9 mouse cellular contexts compared by ENCODE assay signal in genomic region chr4:97647700-97648435, GRCm38 (mm10).
DNase-seq lines count a peak whose midpoint lies in the region; ATAC-seq and TF ChIP-seq lines count a peak whose summit lies in the region.
"Had no signal": no experiment of that assay in that cellular context is flagged by ENCODE, and none has a peak within 500 bp of the region (broad histone marks: within the 10 kb centered on the region; RNA-seq: fewer than 3 reads in every experiment).

No protein-coding gene starts in this region.

- peaks cover 14% of the 10 kb centered on the region for H3K4me1 ChIP-seq in heart, embryonic 12.5 days (replicated peaks)
- peaks cover 14% of the 10 kb centered on the region for H3K4me1 ChIP-seq in cerebellum, adult 2 months (ENCODE audit: control insufficient read depth, insufficient read depth, low read length)
- peaks cover 12% of the 10 kb centered on the region for H3K4me1 ChIP-seq in stomach, embryonic 16.5 days (ENCODE audit: control insufficient read depth, insufficient read depth, low read length)

- TF ChIP-seq POLR2A in cerebellum, adult 2 months (IDR thresholded peaks at IDR 0.05; ENCODE audit: borderline replicate concordance, insufficient read depth, low read length) = no peak

- H3K9ac ChIP-seq in heart, embryonic 12.5 days = no peak overlapping the region
- H3K9ac ChIP-seq in stomach, embryonic 16.5 days (ENCODE audit: low read length) = no peak overlapping the region
- H3K9ac ChIP-seq: limb, embryonic 15.5 days had no signal

- peak; percentile 93 for DNase-seq in heart, adult 11 months
- DNase-seq in cerebellum, adult 2 months = peak; percentile 86 to 91
- DNase-seq in frontal cortex, postnatal 36 days (ENCODE audit: low spot score in 2 of 2) = peak; percentile 17 to 34
- DNase-seq in left cerebral cortex, postnatal 14 days (ENCODE audit: low spot score in 2 of 2) = peak; percentile 32 to 36
- DNase-seq in spleen, adult 18-20 months = no peak

- no peaks in the 10 kb centered on the region for H3K27me3 ChIP-seq in heart, embryonic 12.5 days (replicated peaks)
- no peaks in the 10 kb centered on the region for H3K27me3 ChIP-seq in cerebellum, adult 2 months (ENCODE audit: control insufficient read depth, insufficient read depth, low read length)
- no peaks in the 10 kb centered on the region for H3K27me3 ChIP-seq in stomach, embryonic 16.5 days (ENCODE audit: control insufficient read depth, insufficient read depth, low read length)
- H3K27me3 ChIP-seq: limb, embryonic 15.5 days had no signal

- 78% methylated on average over 15 of the region's 15 CpGs for WGBS in heart, embryonic 12.5 days
- WGBS in cerebellum, adult 2 months = 17% methylated on average over 15 of the region's 15 CpGs
- 56% methylated on average over 15 of the region's 15 CpGs for WGBS in stomach, embryonic 16.5 days

- no peaks in the 10 kb centered on the region for H3K36me3 ChIP-seq in heart, embryonic 12.5 days
- no peaks in the 10 kb centered on the region for H3K36me3 ChIP-seq in stomach, embryonic 16.5 days (ENCODE audit: control insufficient read depth, insufficient read depth, low read length)
- H3K36me3 ChIP-seq: limb, embryonic 15.5 days had no signal

- no peak for ATAC-seq in heart, embryonic 12.5 days (ENCODE audit: insufficient number of reproducible peaks, low FRiP score)
- ATAC-seq in stomach, embryonic 16.5 days (ENCODE audit: insufficient read depth, low FRiP score) = peak; percentile 29; the same call in 1 of the 2 replicates
- no peak for ATAC-seq in activated CD4-positive, CD25-positive, alpha-beta regulatory T cell, adult 4 months

- H3K27ac ChIP-seq in heart, embryonic 12.5 days (ENCODE audit: poor library complexity, severe bottlenecking) = no peak overlapping the region
- H3K27ac ChIP-seq in cerebellum, adult 2 months (ENCODE audit: insufficient read depth, low read length) = peak overlapping the region; percentile 8
- no peak overlapping the region for H3K27ac ChIP-seq in stomach, embryonic 16.5 days (ENCODE audit: low read length)
- H3K27ac ChIP-seq: limb, embryonic 15.5 days had no signal

- no peak overlapping the region for H3K4me2 ChIP-seq in heart, embryonic 12.5 days
- no peak overlapping the region for H3K4me2 ChIP-seq in stomach, embryonic 16.5 days (ENCODE audit: low read depth, low read length)
- H3K4me2 ChIP-seq: limb, embryonic 15.5 days had no signal

- intact Hi-C loops in left cerebral cortex, postnatal 14 days (cut with DNase I) = no loop called here

- H3K9me3 ChIP-seq in heart, embryonic 12.5 days (replicated peaks) = no peaks in the 10 kb centered on the region
- no peaks in the 10 kb centered on the region for H3K9me3 ChIP-seq in stomach, embryonic 16.5 days (replicated peaks; ENCODE audit: control insufficient read depth, low read length)
- H3K9me3 ChIP-seq: limb, embryonic 15.5 days had no signal

- no peak overlapping the region for H3K4me3 ChIP-seq in heart, embryonic 12.5 days
- H3K4me3 ChIP-seq in cerebellum, adult 2 months (replicated peaks; ENCODE audit: insufficient read depth, low read depth, low read length) = no peak overlapping the region
- H3K4me3 ChIP-seq in stomach, embryonic 16.5 days (replicated peaks; ENCODE audit: low read length) = no peak overlapping the region
- H3K4me3 ChIP-seq: limb, embryonic 15.5 days had no signal

- no peak for TF ChIP-seq CTCF in cerebellum, adult 2 months (IDR thresholded peaks at IDR 0.05; ENCODE audit: borderline replicate concordance, insufficient read depth, low read depth, low read length)

Comparison
In these comparisons a context has a peak if more than half of its experiments do, and no peak if none do; other contexts are left out.
1. DNase-seq: peak in heart, adult 11 months (single experiment), cerebellum, adult 2 months (2 of 2), frontal cortex, postnatal 36 days (2 of 2) and left cerebral cortex, postnatal 14 days (2 of 2); none in spleen, adult 18-20 months (0 of 2).